Comparison of ENCODE assay signal across 28 mouse cellular contexts in the genomic region with DNA sequence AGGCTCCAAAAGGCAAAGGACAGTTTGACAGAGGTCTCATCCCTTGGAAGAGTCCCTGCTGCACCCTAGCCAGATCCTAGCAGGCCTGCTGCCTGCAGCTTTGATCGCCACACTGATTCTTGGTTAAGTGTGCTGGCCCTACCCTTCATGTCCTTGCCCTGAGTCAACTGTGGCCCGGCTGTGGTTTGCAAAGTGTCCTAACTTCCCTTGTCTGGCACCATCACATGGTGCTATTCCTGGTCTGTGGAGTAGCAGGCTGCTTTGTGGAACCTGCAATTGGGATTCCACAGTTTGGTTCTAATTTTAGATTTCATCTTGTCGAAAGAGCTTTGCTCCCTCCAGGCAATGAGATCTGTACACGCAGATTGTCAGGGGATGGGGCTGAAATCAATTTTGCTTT. TPM values are rescaled to one million over a fixed set of nuclear protein-coding genes. Genes with fewer than 3 reads are reported as not detected.
DNase-seq lines count a peak whose midpoint lies in the region; ATAC-seq lines count a peak whose summit lies in the region.
"Had no signal": no experiment of that assay in that cellular context is flagged by ENCODE, and none has a peak within 500 bp of the region (broad histone marks: within the 10 kb centered on the region; RNA-seq: fewer than 3 reads in every experiment).

No protein-coding gene starts in this region.

- no peak overlapping the region for H3K9ac ChIP-seq in heart, embryonic 13.5 days
- H3K9ac ChIP-seq: embryonic facial prominence, embryonic 13.5 days; forebrain, embryonic 15.5 days; hindbrain, embryonic 13.5 days; limb, embryonic 15.5 days; liver, embryonic 15.5 days had no signal

- no peaks in the 10 kb centered on the region for H3K27me3 ChIP-seq in heart, embryonic 13.5 days (replicated peaks)
- H3K27me3 ChIP-seq: embryonic facial prominence, embryonic 13.5 days; forebrain, embryonic 15.5 days; hindbrain, embryonic 13.5 days; limb, embryonic 15.5 days; liver, embryonic 15.5 days had no signal

- no peaks in the 10 kb centered on the region for H3K36me3 ChIP-seq in heart, embryonic 13.5 days
- H3K36me3 ChIP-seq: embryonic facial prominence, embryonic 13.5 days; forebrain, embryonic 15.5 days; G1E; hindbrain, embryonic 13.5 days; limb, embryonic 15.5 days; liver, embryonic 15.5 days had no signal

- H3K27ac ChIP-seq in heart, embryonic 13.5 days (replicated peaks), result peak overlapping the region; percentile 82
- H3K27ac ChIP-seq: embryonic facial prominence, embryonic 13.5 days; forebrain, embryonic 15.5 days; hindbrain, embryonic 13.5 days; kidney, postnatal 0 days; limb, embryonic 15.5 days; liver, embryonic 15.5 days had no signal

- peak; percentile 65 for ATAC-seq in granulocyte monocyte progenitor cell, adult 5-6 weeks (replicated peaks; ENCODE audit: poor library complexity, severe bottlenecking)
- no peak for ATAC-seq in heart, embryonic 13.5 days (ENCODE audit: extremely low read depth, insufficient number of reproducible peaks, low FRiP score, low TSS enrichment)
- 0 out of 2 replicates have a peak, but pooled peaks have one; percentile 38 for ATAC-seq in megakaryocyte, adult 5-6 weeks (ENCODE audit: poor library complexity, severe bottlenecking)
- ATAC-seq: activated CD4-positive, CD25-positive, alpha-beta regulatory T cell, adult 4 months; forebrain, embryonic 15.5 days; intestine, embryonic 16.5 days had no signal

- no peak overlapping the region for H3K4me2 ChIP-seq in heart, embryonic 13.5 days
- H3K4me2 ChIP-seq: embryonic facial prominence, embryonic 13.5 days; forebrain, embryonic 15.5 days; hindbrain, embryonic 13.5 days; limb, embryonic 15.5 days; liver, embryonic 15.5 days had no signal

- H3K4me3 ChIP-seq in heart, embryonic 13.5 days, result no peak overlapping the region
- H3K4me3 ChIP-seq: embryonic facial prominence, embryonic 13.5 days; forebrain, embryonic 15.5 days; hindbrain, embryonic 13.5 days; limb, embryonic 15.5 days; liver, embryonic 15.5 days had no signal

- no peaks in the 10 kb centered on the region for H3K9me3 ChIP-seq in heart, embryonic 13.5 days
- H3K9me3 ChIP-seq: embryonic facial prominence, embryonic 13.5 days; forebrain, embryonic 15.5 days; G1E; hindbrain, embryonic 13.5 days; limb, embryonic 15.5 days; liver, embryonic 15.5 days had no signal

- peak; percentile 31 for DNase-seq in adrenal gland, adult 2 months
- no peak for DNase-seq in adrenal gland, postnatal 14 days
- no peak for DNase-seq in embryo, embryonic 10.5 days (ENCODE audit: low spot score)
- no peak for DNase-seq in testis, postnatal 10 days (ENCODE audit: low spot score)
- no peak for DNase-seq in right cerebral cortex, postnatal 10 days (ENCODE audit: low spot score in 2 of 2)
- DNase-seq: adrenal gland, postnatal 25 days; cerebellum, adult 11-12 months; cerebellum, postnatal 25 days; midbrain, embryonic 14.5 days; spleen, adult 18-20 months; thymus, postnatal 4 days had no signal

- peaks cover 15% of the 10 kb centered on the region for H3K4me1 ChIP-seq in heart, embryonic 13.5 days
- H3K4me1 ChIP-seq: embryonic facial prominence, embryonic 13.5 days; forebrain, embryonic 15.5 days; hindbrain, embryonic 13.5 days; liver, embryonic 15.5 days had no signal

- WGBS in heart, embryonic 13.5 days, result 41% methylated on average over 4 of the region's 4 CpGs

RNA-seq across cellular contexts. Expression of a gene that starts 2.4 kb away (rescaled TPM):
- total RNA-seq in adrenal gland, adult 2 months (2021), result 100 to 1,000 TPM in 1 of 2 experiments, 10 to 100 TPM in 1; 93.6 to 146 TPM
- polyA plus RNA-seq in adrenal gland, adult 2 months (2012; rRNA removed), result 144 and 233 TPM in 2 replicates
- 176 and 200 TPM in 2 replicates for total RNA-seq in adrenal gland, postnatal 14 days (2021)
- total RNA-seq in granulocyte monocyte progenitor cell, adult 5-6 weeks (2014; fragmentation: Nextera tagmentation), result 6.5 and 7.6 TPM in 2 replicates
- total RNA-seq in granulocyte monocyte progenitor cell, adult 5-6 weeks (2017), result 1.9 and 2.8 TPM in 2 replicates
- polyA plus RNA-seq in heart, embryonic 13.5 days (2015; fragmentation: Nextera tagmentation; extraction: Ambion mirVana), result 2.9 and 4.3 TPM in 2 replicates
- 0.21 and 0.25 TPM in 2 replicates for total RNA-seq in megakaryocyte, adult 5-6 weeks (2015)
- total RNA-seq in megakaryocyte, adult 5-6 weeks (2017), result 0.04 and 0.29 TPM in 2 replicates
- polyA plus RNA-seq: forebrain, embryonic 15.5 days; G1E had no signal

RNA-seq across cellular contexts. Expression of a gene that starts 16.9 kb away (rescaled TPM):
- 10 to 100 TPM; 15.9 to 18.7 TPM for total RNA-seq in adrenal gland, adult 2 months (2021)
- polyA plus RNA-seq in adrenal gland, adult 2 months (2012; rRNA removed), result 16.4 and 21.5 TPM in 2 replicates
- total RNA-seq in adrenal gland, postnatal 14 days (2021), result 19.3 and 23.0 TPM in 2 replicates
- 52.6 and 53.3 TPM in 2 replicates for total RNA-seq in granulocyte monocyte progenitor cell, adult 5-6 weeks (2014; fragmentation: Nextera tagmentation)
- 11.4 and 12.9 TPM in 2 replicates for total RNA-seq in granulocyte monocyte progenitor cell, adult 5-6 weeks (2017)
- polyA plus RNA-seq in heart, embryonic 13.5 days (2015; fragmentation: Nextera tagmentation; extraction: Ambion mirVana), result 0.88 and 1.0 TPM in 2 replicates
- total RNA-seq in megakaryocyte, adult 5-6 weeks (2015), result 22.2 and 24.7 TPM in 2 replicates
- total RNA-seq in megakaryocyte, adult 5-6 weeks (2017), result 13.4 and 15.4 TPM in 2 replicates

RNA-seq across cellular contexts. Expression of a gene that starts 35.8 kb away (rescaled TPM):
- not detected for total RNA-seq in adrenal gland, adult 2 months (2021)
- 0.16 TPM in 1 of 2 replicates, not detected in the other for polyA plus RNA-seq in adrenal gland, adult 2 months (2012; rRNA removed)
- total RNA-seq in adrenal gland, postnatal 14 days (2021), result not detected in 2 replicates
- not detected in 2 replicates for total RNA-seq in granulocyte monocyte progenitor cell, adult 5-6 weeks (2014; fragmentation: Nextera tagmentation)
- total RNA-seq in granulocyte monocyte progenitor cell, adult 5-6 weeks (2017), result not detected in 2 replicates
- polyA plus RNA-seq in heart, embryonic 13.5 days (2015; fragmentation: Nextera tagmentation; extraction: Ambion mirVana), result not detected in 2 replicates
- 0.07 and 0.09 TPM in 2 replicates for total RNA-seq in megakaryocyte, adult 5-6 weeks (2015)
- not detected in 2 replicates for total RNA-seq in megakaryocyte, adult 5-6 weeks (2017)
- total RNA-seq: adrenal gland, postnatal 25 days; gastrocnemius, postnatal 4 days; layer of hippocampus, adult 18-20 months; left cerebral cortex, postnatal 36 days had no signal
- polyA plus RNA-seq: embryonic facial prominence, embryonic 13.5 days; forebrain, embryonic 15.5 days; G1E; hindbrain, embryonic 13.5 days; intestine, embryonic 16.5 days; kidney, postnatal 0 days; limb, embryonic 15.5 days; liver, embryonic 15.5 days; lung, embryonic 16.5 days; midbrain, embryonic 14.5 days; neural tube, embryonic 14.5 days had no signal

Comparison
In these comparisons a context has a peak if more than half of its experiments do, and no peak if none do; other contexts are left out.
1. RNA of a gene that starts 2.4 kb away (total RNA-seq): 176 to 200 TPM in adrenal gland, postnatal 14 days and 93.6 to 146 TPM in adrenal gland, adult 2 months; 1.9 to 7.6 TPM in granulocyte monocyte progenitor cell, adult 5-6 weeks and 0.04 to 0.29 TPM in megakaryocyte, adult 5-6 weeks; every median in the first group is over 10 times any median in the second.